Mouse (Mus musculus) embryonic fibroblast, embryonic 13.5 days (primary cell): ENCODE results near the gene Kmt2a.

Experiments
- CTCF ChIP-seq: IDR thresholded peaks from 2 replicates; pipeline ENCODE4 v1.5.1; 2011; ENCODE audit warnings: mild to moderate bottlenecking, control low read depth, low read length, moderate library complexity, borderline replicate concordance; ENCODE audit not compliant: insufficient read depth
- POLR2A ChIP-seq: IDR thresholded peaks from 2 replicates; pipeline ENCODE4 v1.6.1; 2011; ENCODE audit warnings: low read depth, mild to moderate bottlenecking, control low read depth, low read length, moderate library complexity

DNA sequence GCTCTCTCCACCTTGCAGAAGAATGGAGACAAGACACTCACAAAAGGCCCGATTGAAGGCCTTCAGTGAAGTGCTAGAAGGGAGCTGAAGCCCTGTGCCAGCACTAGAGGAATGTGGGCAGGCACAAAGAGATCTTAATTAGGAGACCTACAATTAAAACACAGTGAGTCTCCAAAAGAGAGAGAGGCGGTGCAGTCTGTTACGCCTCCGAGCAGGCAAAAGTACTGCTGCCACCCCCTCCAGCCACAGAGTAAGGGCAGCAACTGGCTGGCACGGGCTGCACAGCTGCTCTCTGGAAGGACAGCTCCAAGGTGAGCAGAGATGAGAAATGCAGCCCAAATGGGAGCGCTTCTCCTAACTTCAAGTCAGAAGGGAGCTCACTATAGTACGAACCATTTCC is 5.6 kb downstream of the Kmt2a start:
- TF ChIP-seq POLR2A (no peak), CTCF (no peak)
